In the genomic region with DNA sequence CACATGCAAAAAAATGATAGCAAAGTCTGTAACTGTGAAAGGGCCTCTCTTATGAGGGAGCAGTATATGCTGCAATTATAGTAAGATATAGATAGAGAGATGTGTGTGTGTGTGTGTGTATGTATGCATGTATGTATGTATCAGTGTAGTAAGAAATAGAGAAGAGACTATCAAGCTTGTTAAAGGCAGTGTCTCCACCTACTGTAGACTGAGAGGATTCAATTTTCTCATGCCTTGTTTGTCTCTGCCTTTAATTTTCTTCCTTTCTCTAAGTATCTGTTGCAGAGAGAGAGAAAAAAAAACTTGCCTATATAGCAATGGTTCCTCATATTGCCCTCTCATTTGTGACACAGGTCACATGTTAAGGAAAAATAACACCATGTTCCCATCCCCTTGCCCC, we compare ENCODE assay signal across 26 mouse cellular contexts.
DNase-seq lines count a peak whose midpoint lies in the region; ATAC-seq and TF ChIP-seq lines count a peak whose summit lies in the region.
"Had no signal": no experiment of that assay in that cellular context is flagged by ENCODE, and none has a peak within 500 bp of the region (broad histone marks: within the 10 kb centered on the region; RNA-seq: fewer than 3 reads in every experiment).

No protein-coding gene starts in this region.

- peak; percentile 52 for TF ChIP-seq CTCF in hindbrain, postnatal 0 days (IDR thresholded peaks at IDR 0.05; ENCODE audit: low read depth)
- peak; percentile 10 for TF ChIP-seq CTCF in left cerebral cortex, adult 2 months (IDR thresholded peaks at IDR 0.05)
- TF ChIP-seq CTCF in midbrain, postnatal 0 days (IDR thresholded peaks at IDR 0.05) = peak; percentile 63

- peak; percentile 10 for DNase-seq in forebrain, embryonic 14.5 days (ENCODE audit: low spot score)
- DNase-seq in hindbrain, postnatal 0 days (ENCODE audit: low spot score) = peak; percentile 26
- DNase-seq in hindbrain, embryonic 11.5 days (ENCODE audit: low spot score) = no peak
- no peak for DNase-seq in left cerebral cortex, adult 2 months (ENCODE audit: extremely low spot score in 1 of 2, low spot score in 2 of 2)
- no peak for DNase-seq in left cerebral cortex, postnatal 36 days (ENCODE audit: low spot score in 2 of 2)
- peak; percentile 30 for DNase-seq in midbrain, postnatal 0 days (ENCODE audit: low spot score)
- DNase-seq in midbrain, embryonic 10.5 days (ENCODE audit: low spot score) = no peak
- DNase-seq: adrenal gland, adult 8-10 months; adrenal gland, postnatal 14 days; adrenal gland, postnatal 36 days; B cell, adult 2 months; cerebellum, adult 11-12 months; cerebellum, adult 2 months; cerebellum, adult 9-10 months; cerebellum, postnatal 10 days; cerebellum, postnatal 25 days had no signal

- H3K27me3 ChIP-seq in forebrain, embryonic 14.5 days (replicated peaks; ENCODE audit: control insufficient read depth, insufficient read depth, low read length) = no peaks in the 10 kb centered on the region
- no peaks in the 10 kb centered on the region for H3K27me3 ChIP-seq in forebrain, embryonic 16.5 days (replicated peaks; ENCODE audit: control insufficient read depth, insufficient read depth, low read length)
- no peaks in the 10 kb centered on the region for H3K27me3 ChIP-seq in hindbrain, postnatal 0 days (ENCODE audit: insufficient read depth, low read length)
- no peaks in the 10 kb centered on the region for H3K27me3 ChIP-seq in hindbrain, embryonic 11.5 days (ENCODE audit: control insufficient read depth, insufficient read depth, low read length)
- no peaks in the 10 kb centered on the region for H3K27me3 ChIP-seq in midbrain, postnatal 0 days (ENCODE audit: insufficient read depth, low read length)
- no peaks in the 10 kb centered on the region for H3K27me3 ChIP-seq in midbrain, embryonic 10.5 days (ENCODE audit: low read depth, poor library complexity, severe bottlenecking)
- H3K27me3 ChIP-seq: CH12.LX; embryonic facial prominence, embryonic 12.5 days; forebrain, embryonic 12.5 days; forebrain, embryonic 15.5 days; Patski had no signal

- no peaks in the 10 kb centered on the region for H3K4me1 ChIP-seq in forebrain, embryonic 14.5 days (ENCODE audit: control insufficient read depth, insufficient read depth, low read length)
- no peaks in the 10 kb centered on the region for H3K4me1 ChIP-seq in forebrain, embryonic 16.5 days (replicated peaks; ENCODE audit: control insufficient read depth, insufficient read depth, low read length)
- H3K4me1 ChIP-seq in hindbrain, postnatal 0 days (ENCODE audit: insufficient read depth, low read length) = no peaks in the 10 kb centered on the region
- no peaks in the 10 kb centered on the region for H3K4me1 ChIP-seq in hindbrain, embryonic 11.5 days (replicated peaks; ENCODE audit: control insufficient read depth, insufficient read depth, low read length)
- no peaks in the 10 kb centered on the region for H3K4me1 ChIP-seq in midbrain, postnatal 0 days (ENCODE audit: insufficient read depth, low read length)
- H3K4me1 ChIP-seq in midbrain, embryonic 10.5 days = peaks cover 5% of the 10 kb centered on the region; the same call in 1 of the 2 replicates
- H3K4me1 ChIP-seq: forebrain, embryonic 15.5 days had no signal

- intact Hi-C loops in left cerebral cortex, adult 2 months (cut with DNase I) = no loop called here
- intact Hi-C loops in left cerebral cortex, postnatal 36 days (cut with DNase I) = no loop called here

- no peak for ATAC-seq in forebrain, embryonic 14.5 days
- ATAC-seq in forebrain, embryonic 16.5 days = no peak
- no peak for ATAC-seq in hindbrain, postnatal 0 days
- ATAC-seq in hindbrain, embryonic 11.5 days (ENCODE audit: low FRiP score) = no peak
- ATAC-seq in midbrain, postnatal 0 days (ENCODE audit: low FRiP score) = no peak
- ATAC-seq: activated CD4-positive, CD25-positive, alpha-beta regulatory T cell, adult 4 months; CD4-positive, CD25-positive, alpha-beta regulatory T cell, adult 4 months; forebrain, embryonic 15.5 days; Patski had no signal

- H3K9me3 ChIP-seq in forebrain, embryonic 14.5 days (replicated peaks; ENCODE audit: control insufficient read depth, low read length) = no peaks in the 10 kb centered on the region
- H3K9me3 ChIP-seq in forebrain, embryonic 16.5 days (ENCODE audit: control insufficient read depth, low read length) = no peaks in the 10 kb centered on the region
- H3K9me3 ChIP-seq in hindbrain, postnatal 0 days (ENCODE audit: low read length) = no peaks in the 10 kb centered on the region
- H3K9me3 ChIP-seq in hindbrain, embryonic 11.5 days (ENCODE audit: control insufficient read depth, low read length) = no peaks in the 10 kb centered on the region
- no peaks in the 10 kb centered on the region for H3K9me3 ChIP-seq in midbrain, postnatal 0 days (ENCODE audit: low read length)
- H3K9me3 ChIP-seq in midbrain, embryonic 10.5 days (replicated peaks) = no peaks in the 10 kb centered on the region
- H3K9me3 ChIP-seq: embryonic facial prominence, embryonic 10.5 days; embryonic facial prominence, embryonic 12.5 days; forebrain, embryonic 12.5 days; forebrain, embryonic 15.5 days had no signal

- H3K4me2 ChIP-seq in forebrain, embryonic 14.5 days (ENCODE audit: low read length) = no peak overlapping the region
- H3K4me2 ChIP-seq in forebrain, embryonic 16.5 days (ENCODE audit: low read length) = no peak overlapping the region
- no peak overlapping the region for H3K4me2 ChIP-seq in hindbrain, postnatal 0 days (ENCODE audit: low read depth, low read length)
- H3K4me2 ChIP-seq in hindbrain, embryonic 11.5 days (replicated peaks; ENCODE audit: low read depth, low read length) = no peak overlapping the region
- H3K4me2 ChIP-seq in midbrain, postnatal 0 days (ENCODE audit: low read depth, low read length, poor library complexity, severe bottlenecking) = no peak overlapping the region
- H3K4me2 ChIP-seq: embryonic facial prominence, embryonic 12.5 days; forebrain, embryonic 12.5 days; forebrain, embryonic 15.5 days had no signal

- no peak overlapping the region for H3K4me3 ChIP-seq in forebrain, embryonic 14.5 days (ENCODE audit: low read depth, low read length)
- H3K4me3 ChIP-seq in forebrain, embryonic 16.5 days (replicated peaks; ENCODE audit: low read length) = no peak overlapping the region
- no peak overlapping the region for H3K4me3 ChIP-seq in hindbrain, postnatal 0 days (ENCODE audit: low read length)
- H3K4me3 ChIP-seq in hindbrain, embryonic 11.5 days (ENCODE audit: low read depth, low read length) = no peak overlapping the region
- no peak overlapping the region for H3K4me3 ChIP-seq in left cerebral cortex, adult 2 months
- H3K4me3 ChIP-seq in midbrain, postnatal 0 days (ENCODE audit: low read depth, low read length) = no peak overlapping the region
- no peak overlapping the region for H3K4me3 ChIP-seq in midbrain, embryonic 10.5 days
- H3K4me3 ChIP-seq: embryonic facial prominence, embryonic 10.5 days; embryonic facial prominence, embryonic 12.5 days; forebrain, embryonic 12.5 days; forebrain, embryonic 15.5 days had no signal

- H3K9ac ChIP-seq in forebrain, embryonic 14.5 days (ENCODE audit: low read length) = no peak overlapping the region
- no peak overlapping the region for H3K9ac ChIP-seq in forebrain, embryonic 16.5 days (replicated peaks; ENCODE audit: low read depth, low read length)
- no peak overlapping the region for H3K9ac ChIP-seq in hindbrain, postnatal 0 days (replicated peaks; ENCODE audit: low read length)
- no peak overlapping the region for H3K9ac ChIP-seq in hindbrain, embryonic 11.5 days (ENCODE audit: low read depth, low read length)
- no peak overlapping the region for H3K9ac ChIP-seq in midbrain, postnatal 0 days (replicated peaks; ENCODE audit: low read length, poor library complexity, severe bottlenecking)
- H3K9ac ChIP-seq: embryonic facial prominence, embryonic 12.5 days; forebrain, embryonic 12.5 days; forebrain, embryonic 15.5 days had no signal

- H3K36me3 ChIP-seq in forebrain, embryonic 14.5 days (ENCODE audit: control insufficient read depth, insufficient read depth, low read length) = no peaks in the 10 kb centered on the region
- H3K36me3 ChIP-seq in forebrain, embryonic 16.5 days (ENCODE audit: control insufficient read depth, insufficient read depth) = no peaks in the 10 kb centered on the region
- H3K36me3 ChIP-seq in hindbrain, postnatal 0 days (ENCODE audit: insufficient read depth, low read length) = no peaks in the 10 kb centered on the region
- no peaks in the 10 kb centered on the region for H3K36me3 ChIP-seq in hindbrain, embryonic 11.5 days (ENCODE audit: control insufficient read depth, insufficient read depth, low read length)
- no peaks in the 10 kb centered on the region for H3K36me3 ChIP-seq in midbrain, postnatal 0 days (ENCODE audit: insufficient read depth, low read length)
- no peaks in the 10 kb centered on the region for H3K36me3 ChIP-seq in midbrain, embryonic 10.5 days
- H3K36me3 ChIP-seq: embryonic facial prominence, embryonic 10.5 days; embryonic facial prominence, embryonic 12.5 days; forebrain, embryonic 12.5 days; forebrain, embryonic 15.5 days; G1E had no signal

- no peak overlapping the region for H3K27ac ChIP-seq in forebrain, embryonic 14.5 days (ENCODE audit: low read depth, low read length)
- no peak overlapping the region for H3K27ac ChIP-seq in forebrain, embryonic 16.5 days (ENCODE audit: low read length)
- no peak overlapping the region for H3K27ac ChIP-seq in hindbrain, postnatal 0 days
- no peak overlapping the region for H3K27ac ChIP-seq in hindbrain, embryonic 11.5 days (ENCODE audit: low read depth, low read length)
- no peak overlapping the region for H3K27ac ChIP-seq in left cerebral cortex, adult 2 months
- H3K27ac ChIP-seq in midbrain, postnatal 0 days (ENCODE audit: low read depth, low read length) = no peak overlapping the region
- H3K27ac ChIP-seq in midbrain, embryonic 10.5 days (replicated peaks) = no peak overlapping the region
- H3K27ac ChIP-seq: embryonic facial prominence, embryonic 10.5 days; embryonic facial prominence, embryonic 12.5 days; forebrain, embryonic 12.5 days; forebrain, embryonic 15.5 days had no signal

Comparison
In these comparisons a context has a peak if more than half of its experiments do, and no peak if none do; other contexts are left out.
1. DNase-seq: peak in forebrain, embryonic 14.5 days (single experiment), hindbrain, postnatal 0 days (single experiment) and midbrain, postnatal 0 days (single experiment); none in hindbrain, embryonic 11.5 days (single experiment), left cerebral cortex, adult 2 months (0 of 2), left cerebral cortex, postnatal 36 days (0 of 2) and midbrain, embryonic 10.5 days (single experiment).
2. CTCF ChIP-seq: peak in every context shown above with its lines; median percentile 63 in midbrain, postnatal 0 days; 52 in hindbrain, postnatal 0 days; 10 in left cerebral cortex, adult 2 months.